Mouse (Mus musculus) intestine, embryonic 16.5 days (tissue): ENCODE data around the gene 5830473C10Rik. TPM values are rescaled to one million over a fixed set of nuclear protein-coding genes. Genes with fewer than 3 reads are reported as not detected.
A peak's percentile ranks its signal among the peaks of the same experiment; 100 is the strongest.

Source experiments
- ATAC-seq: fragments of 200-750 bp; cut with Nextera tagmentation; 2 replicates; pipeline ENCODE4 v1.8.0; 2017; ENCODE audit warnings: moderate TSS enrichment, moderate library complexity
- H3K27ac ChIP-seq: fragments of 300-500 bp; sonication (generic); 2 replicates; pipeline ENCODE4 v1.5.1; 2014; ENCODE audit warnings: mild to moderate bottlenecking, low read length
- H3K27me3 ChIP-seq: fragments of 300-500 bp; sonication (generic); replicated peaks from 2 replicates; pipeline ENCODE4 v1.6.1; 2014; ENCODE audit warnings: low read length, control low read depth, mixed read lengths; ENCODE audit not compliant: control insufficient read depth, insufficient read depth
- H3K36me3 ChIP-seq: fragments of 300-500 bp; sonication (generic); 2 replicates; pipeline ENCODE4 v1.6.1; 2014; ENCODE audit warnings: low read length, control low read depth; ENCODE audit not compliant: control insufficient read depth, insufficient read depth
- H3K4me1 ChIP-seq: fragments of 300-500 bp; sonication (generic); 2 replicates; pipeline ENCODE4 v1.6.1; 2014; ENCODE audit warnings: low read length, control low read depth, mixed read lengths; ENCODE audit not compliant: control insufficient read depth, insufficient read depth
- H3K4me2 ChIP-seq: fragments of 300-500 bp; sonication (generic); 2 replicates; pipeline ENCODE4 v1.6.1; 2014; ENCODE audit warnings: low read depth, low read length, control low read depth
- H3K4me3 ChIP-seq: fragments of 300-500 bp; sonication (generic); 2 replicates; pipeline ENCODE4 v1.5.1; 2014; ENCODE audit warnings: mild to moderate bottlenecking, low read length
- H3K9ac ChIP-seq: fragments of 300-500 bp; sonication (generic); 2 replicates; pipeline ENCODE4 v1.6.1; 2014; ENCODE audit warnings: low read depth, low read length
- H3K9me3 ChIP-seq: fragments of 300-500 bp; sonication (generic); 2 replicates; pipeline ENCODE4 v1.6.1; 2016; ENCODE audit warnings: low read length, control low read depth; ENCODE audit not compliant: control insufficient read depth
- WGBS: fragments of 180-500 bp; shearing (Covaris S2); extraction: QIAGEN DNeasy Blood & Tissue Kit; methylation state at CpG from one replicate; pipeline ENCODE4 v1.1.7; 2014; 5-methylcytosine and 5-hydroxymethylcytosine counted together
- polyA plus RNA-seq: library from polyadenylated mRNA; unstranded; fragments of >200 nt; fragmentation: Nextera tagmentation; extraction: Ambion mirVana; gene quantifications from 2 replicates; pipeline ENCODE4 v1.2.1, GENCODE M21; 2015

The 5830473C10Rik gene
- polyA plus RNA-seq, 1 experiment from 2014 or later, result 0.11 TPM

GRCm38 (mm10) chr5:90588708-90589595 lies 28.0 kb downstream of the 5830473C10Rik start:
- peak overlapping the region; percentile 61 for H3K9ac ChIP-seq
- WGBS, result 23% methylated on average over 25 of the region's 25 CpGs

GRCm38 (mm10) chr5:90590676-90591075 lies 29.8 kb downstream of the 5830473C10Rik start:
- H3K9ac ChIP-seq, result no peak overlapping the region
- H3K4me3 ChIP-seq, result no peak overlapping the region
- no peak for ATAC-seq
- H3K27me3 ChIP-seq, result no peaks in the 10 kb centered on the region
- H3K27ac ChIP-seq, result no peak overlapping the region
- H3K4me2 ChIP-seq, result no peak overlapping the region
- 87% methylated on average over 10 of the region's 10 CpGs for WGBS
- H3K4me1 ChIP-seq, result peaks cover 3% of the 10 kb centered on the region; the same call in 1 of the 2 replicates
- H3K9me3 ChIP-seq, result no peaks in the 10 kb centered on the region
- no peaks in the 10 kb centered on the region for H3K36me3 ChIP-seq

More at GRCm38 (mm10) chr5:90588708-90589595, 28.0 kb downstream of the 5830473C10Rik start:
- Histone ChIP-seq H3K4me1 (peaks cover 3% of the 10 kb centered on the region; the same call in 1 of the 2 replicates), H3K4me2 (peak overlapping the region; percentile 72), H3K9me3 (no peaks in the 10 kb centered on the region), H3K27ac (no peak overlapping the region), H3K27me3 (no peaks in the 10 kb centered on the region), H3K4me3 (peak overlapping the region; percentile 49), H3K36me3 (no peaks in the 10 kb centered on the region)
- ATAC-seq, result peak; percentile 64

- no peak overlapping the region for H3K9ac ChIP-seq
- no peak overlapping the region for H3K4me3 ChIP-seq
- H3K36me3 ChIP-seq, result no peaks in the 10 kb centered on the region
- no peak for ATAC-seq
- no peak overlapping the region for H3K27ac ChIP-seq
- WGBS, result 72% methylated on average over 6 of the region's 6 CpGs
- no peaks in the 10 kb centered on the region for H3K9me3 ChIP-seq
- H3K27me3 ChIP-seq, result no peaks in the 10 kb centered on the region
- no peak overlapping the region for H3K4me2 ChIP-seq
- peaks cover 3% of the 10 kb centered on the region; the same call in 1 of the 2 replicates for H3K4me1 ChIP-seq
Measured at GRCm38 (mm10) chr5:90591936-90592335, 31.0 kb downstream of the 5830473C10Rik start.

- Histone ChIP-seq H3K9me3 (no peaks in the 10 kb centered on the region), H3K36me3 (no peaks in the 10 kb centered on the region), H3K27me3 (no peaks in the 10 kb centered on the region), H3K4me1 (no peaks in the 10 kb centered on the region; the same call in 1 of the 2 replicates), H3K4me3 (no peak overlapping the region), H3K4me2 (no peak overlapping the region), H3K27ac (no peak overlapping the region), H3K9ac (no peak overlapping the region)
- 76% methylated on average over 13 of the region's 13 CpGs for WGBS
- ATAC-seq, result no peak
Measured at GRCm38 (mm10) chr5:90594945-90595344, 34.0 kb downstream of the 5830473C10Rik start.

GRCm38 (mm10) chr5:90596155-90596554 lies 35.2 kb downstream of the 5830473C10Rik start:
- Histone ChIP-seq H3K9ac (no peak overlapping the region), H3K27me3 (no peaks in the 10 kb centered on the region), H3K36me3 (no peaks in the 10 kb centered on the region), H3K4me3 (no peak overlapping the region), H3K4me1 (no peaks in the 10 kb centered on the region; the same call in 1 of the 2 replicates), H3K9me3 (no peaks in the 10 kb centered on the region), H3K4me2 (no peak overlapping the region), H3K27ac (no peak overlapping the region)
- WGBS, result 80% methylated on average over 6 of the region's 6 CpGs
- no peak for ATAC-seq

GRCm38 (mm10) chr5:90601469-90601868 lies 40.6 kb downstream of the 5830473C10Rik start:
- no peaks in the 10 kb centered on the region for H3K36me3 ChIP-seq
- H3K27me3 ChIP-seq, result no peaks in the 10 kb centered on the region
- H3K27ac ChIP-seq, result no peak overlapping the region
- ATAC-seq, result 0 out of 2 replicates have a peak, but pooled peaks have one; percentile 32
- no peaks in the 10 kb centered on the region for H3K9me3 ChIP-seq
- peaks cover 10% of the 10 kb centered on the region for H3K4me1 ChIP-seq
- no peak overlapping the region for H3K9ac ChIP-seq
- no peak overlapping the region for H3K4me2 ChIP-seq
- 19% methylated on average over 6 of the region's 6 CpGs for WGBS
- no peak overlapping the region for H3K4me3 ChIP-seq

- Histone ChIP-seq H3K4me1 (peaks cover 10% of the 10 kb centered on the region), H3K4me3 (no peak overlapping the region), H3K9me3 (no peaks in the 10 kb centered on the region), H3K27ac (peak overlapping the region; percentile 8; the same call in 1 of the 2 replicates), H3K36me3 (no peaks in the 10 kb centered on the region), H3K4me2 (no peak overlapping the region), H3K9ac (no peak overlapping the region), H3K27me3 (no peaks in the 10 kb centered on the region)
- WGBS, result 21% methylated on average over 13 of the region's 13 CpGs
- peak; percentile 81 for ATAC-seq
Measured at GRCm38 (mm10) chr5:90603407-90603923, 42.6 kb downstream of the 5830473C10Rik start.

- Histone ChIP-seq H3K36me3 (no peaks in the 10 kb centered on the region), H3K4me2 (no peak overlapping the region), H3K4me1 (peaks cover 18% of the 10 kb centered on the region), H3K27me3 (no peaks in the 10 kb centered on the region), H3K4me3 (no peak overlapping the region), H3K9me3 (no peaks in the 10 kb centered on the region), H3K9ac (no peak overlapping the region), H3K27ac (no peak overlapping the region)
- WGBS, result 25% methylated on average over 11 of the region's 11 CpGs
- ATAC-seq, result peak; percentile 64
Measured at GRCm38 (mm10) chr5:90608906-90609305, 48.0 kb downstream of the 5830473C10Rik start.

- no peak overlapping the region for H3K27ac ChIP-seq
- peaks cover 16% of the 10 kb centered on the region for H3K4me1 ChIP-seq
- H3K4me3 ChIP-seq, result no peak overlapping the region
- ATAC-seq, result peak; percentile 18; the same call in 1 of the 2 replicates
- no peak overlapping the region for H3K4me2 ChIP-seq
- H3K9ac ChIP-seq, result no peak overlapping the region
- H3K36me3 ChIP-seq, result no peaks in the 10 kb centered on the region
- WGBS, result 87% methylated on average over 3 of the region's 3 CpGs
- no peaks in the 10 kb centered on the region for H3K27me3 ChIP-seq
- no peaks in the 10 kb centered on the region for H3K9me3 ChIP-seq
Measured at GRCm38 (mm10) chr5:90611388-90611787, 50.5 kb downstream of the 5830473C10Rik start.
